Mouse (Mus musculus) liver, embryonic 15.5 days (tissue): ENCODE data around the gene Scml4. TPM values are rescaled to one million over a fixed set of nuclear protein-coding genes. Genes with fewer than 3 reads are reported as not detected.

Experiments
- ATAC-seq: fragments of 200-750 bp; cut with Nextera tagmentation; 2 replicates; pipeline ENCODE4 v1.8.0; 2017; ENCODE audit warnings: moderate number of reproducible peaks, mild to moderate bottlenecking, moderate library complexity; ENCODE audit not compliant: insufficient read depth
- H3K27ac ChIP-seq: fragments of 300-500 bp; sonication (generic); replicated peaks from 2 replicates; pipeline ENCODE4 v1.5.1; 2015; ENCODE audit warnings: mild to moderate bottlenecking, inconsistent platforms
- H3K27me3 ChIP-seq: fragments of 300-500 bp; sonication (generic); 2 replicates; pipeline ENCODE4 v1.6.1; 2015; ENCODE audit warnings: mild to moderate bottlenecking, inconsistent platforms
- H3K36me3 ChIP-seq: fragments of 300-500 bp; sonication (generic); replicated peaks from 2 replicates; pipeline ENCODE4 v1.6.1; 2015; ENCODE audit warnings: moderate library complexity, mild to moderate bottlenecking, inconsistent platforms
- H3K4me1 ChIP-seq: fragments of 300-500 bp; sonication (generic); replicated peaks from 2 replicates; pipeline ENCODE4 v1.6.1; 2015; ENCODE audit warnings: inconsistent platforms
- H3K4me2 ChIP-seq: fragments of 300-500 bp; sonication (generic); 2 replicates; pipeline ENCODE4 v1.6.1; 2015; ENCODE audit warnings: moderate library complexity, mild to moderate bottlenecking, inconsistent platforms
- H3K4me3 ChIP-seq: fragments of 300-500 bp; sonication (generic); replicated peaks from 2 replicates; pipeline ENCODE4 v1.5.1; 2015; ENCODE audit warnings: mild to moderate bottlenecking, inconsistent platforms
- H3K9ac ChIP-seq: fragments of 300-500 bp; sonication (generic); 2 replicates; pipeline ENCODE4 v1.6.1; 2015; ENCODE audit warnings: moderate library complexity, mild to moderate bottlenecking, inconsistent platforms
- H3K9me3 ChIP-seq: fragments of 300-500 bp; sonication (generic); replicated peaks from 2 replicates; pipeline ENCODE4 v1.6.1; 2016; ENCODE audit warnings: inconsistent platforms
- WGBS: fragments of 180-500 bp; shearing (Covaris S2); methylation state at CpG from one replicate; pipeline ENCODE4 v1.1.7; 2015; ENCODE audit warnings: mixed read lengths; ENCODE audit not compliant: insufficient replicate concordance; 5-methylcytosine and 5-hydroxymethylcytosine counted together
- polyA plus RNA-seq: library from polyadenylated mRNA; unstranded; fragments of >200 nt; fragmentation: Nextera tagmentation; extraction: Ambion mirVana; gene quantifications from 2 replicates; pipeline ENCODE4 v1.2.1, GENCODE M21; 2015

Gene Scml4
- polyA plus RNA-seq, 1 experiment from 2014 or later, result 0.32 TPM

DNA sequence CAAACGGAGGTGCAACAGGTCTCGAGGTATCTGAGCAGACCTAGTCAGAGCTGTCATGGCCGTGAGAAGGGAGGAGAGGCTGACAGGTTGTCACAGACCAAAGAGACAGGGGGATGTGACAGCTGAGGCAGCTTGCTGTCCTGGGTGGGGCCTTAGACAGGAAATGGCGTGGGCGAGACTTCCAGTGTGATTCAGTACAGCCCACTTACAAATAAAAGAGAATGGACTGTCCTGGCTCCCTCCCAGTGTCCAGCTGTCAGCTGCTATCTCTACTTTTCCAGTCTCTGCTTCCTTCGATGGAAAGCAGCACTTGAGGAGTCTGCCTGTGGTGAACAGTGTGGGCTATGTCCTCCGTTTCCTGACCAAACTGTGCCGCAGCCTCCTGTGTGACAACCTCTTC is 74.5 kb downstream of the Scml4 start:
- ATAC-seq, result no peak
- Histone ChIP-seq H3K27ac (no peak overlapping the region), H3K4me3 (no peak overlapping the region), H3K4me1 (0 out of 2 replicates have a peak, but pooled peaks cover under 1% of the 10 kb centered on the region), H3K27me3 (no peaks in the 10 kb centered on the region), H3K9me3 (no peaks in the 10 kb centered on the region), H3K9ac (no peak overlapping the region), H3K36me3 (no peaks in the 10 kb centered on the region), H3K4me2 (no peak overlapping the region)
- WGBS, result 36% methylated on average over 8 of the region's 8 CpGs

- no peak for ATAC-seq
- no peaks in the 10 kb centered on the region for H3K36me3 ChIP-seq
- no peak overlapping the region for H3K4me2 ChIP-seq
These were observed 76.0 kb downstream of the Scml4 start for GRCm38 (mm10) chr10:42936205-42936604.

GRCm38 (mm10) chr10:42938361-42938760 is 78.2 kb downstream of the Scml4 start:
- Histone ChIP-seq H3K9ac (no peak overlapping the region), H3K4me1 (0 out of 2 replicates have a peak, but pooled peaks cover 5% of the 10 kb centered on the region), H3K4me2 (no peak overlapping the region), H3K27me3 (no peaks in the 10 kb centered on the region), H3K9me3 (no peaks in the 10 kb centered on the region), H3K27ac (no peak overlapping the region), H3K4me3 (no peak overlapping the region), H3K36me3 (no peaks in the 10 kb centered on the region)
- ATAC-seq, result no peak
- WGBS, result 63% methylated on average over 4 of the region's 4 CpGs

More at GRCm38 (mm10) chr10:42936205-42936604, 76.0 kb downstream of the Scml4 start:
- Histone ChIP-seq H3K4me1 (0 out of 2 replicates have a peak, but pooled peaks cover 5% of the 10 kb centered on the region), H3K9me3 (no peaks in the 10 kb centered on the region), H3K9ac (no peak overlapping the region), H3K27ac (no peak overlapping the region), H3K27me3 (no peaks in the 10 kb centered on the region), H3K4me3 (no peak overlapping the region)

GRCm38 (mm10) chr10:42939691-42940090 is 79.5 kb downstream of the Scml4 start:
- Histone ChIP-seq H3K4me2 (no peak overlapping the region), H3K27ac (no peak overlapping the region), H3K4me3 (no peak overlapping the region), H3K27me3 (no peaks in the 10 kb centered on the region), H3K9ac (no peak overlapping the region), H3K36me3 (no peaks in the 10 kb centered on the region), H3K9me3 (no peaks in the 10 kb centered on the region), H3K4me1 (0 out of 2 replicates have a peak, but pooled peaks cover 5% of the 10 kb centered on the region)
- WGBS, result 67% methylated on average over 7 of the region's 7 CpGs
- no peak for ATAC-seq

GRCm38 (mm10) chr10:42940193-42941050 is 80.3 kb downstream of the Scml4 start:
- H3K4me2 ChIP-seq, result no peak overlapping the region
- H3K27ac ChIP-seq, result no peak overlapping the region
- no peaks in the 10 kb centered on the region for H3K9me3 ChIP-seq
- H3K4me3 ChIP-seq, result no peak overlapping the region
- H3K27me3 ChIP-seq, result no peaks in the 10 kb centered on the region
- no peak for ATAC-seq
- H3K9ac ChIP-seq, result no peak overlapping the region
- WGBS, result 53% methylated on average over 21 of the region's 21 CpGs
- H3K4me1 ChIP-seq, result 0 out of 2 replicates have a peak, but pooled peaks cover 5% of the 10 kb centered on the region
- H3K36me3 ChIP-seq, result no peaks in the 10 kb centered on the region

DNA sequence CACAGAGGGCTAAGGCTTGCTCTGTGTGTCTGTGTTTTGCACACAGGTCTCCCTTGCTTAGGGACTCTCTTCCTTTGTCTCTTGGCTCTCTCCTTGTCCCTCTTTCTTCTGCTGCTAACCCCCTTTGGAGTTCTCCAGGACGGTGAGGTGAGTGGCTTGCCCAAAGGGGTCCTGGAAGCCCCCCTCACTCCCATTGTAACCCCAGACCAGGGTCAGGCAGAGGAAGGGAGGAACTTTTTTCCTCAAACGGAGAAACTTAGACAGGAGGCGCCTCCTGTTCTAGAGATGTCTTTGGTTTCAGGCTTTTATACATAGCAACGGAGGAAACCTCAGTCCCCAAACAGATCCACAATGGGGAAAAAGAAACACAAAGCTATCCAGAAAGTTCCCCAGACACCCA is 81.1 kb downstream of the Scml4 start:
- Histone ChIP-seq H3K27ac (no peak overlapping the region), H3K4me2 (no peak overlapping the region), H3K27me3 (no peaks in the 10 kb centered on the region), H3K4me3 (no peak overlapping the region), H3K36me3 (no peaks in the 10 kb centered on the region), H3K4me1 (0 out of 2 replicates have a peak, but pooled peaks cover 5% of the 10 kb centered on the region), H3K9ac (no peak overlapping the region), H3K9me3 (no peaks in the 10 kb centered on the region)
- no peak for ATAC-seq
- 77% methylated on average over 4 of the region's 4 CpGs for WGBS

DNA sequence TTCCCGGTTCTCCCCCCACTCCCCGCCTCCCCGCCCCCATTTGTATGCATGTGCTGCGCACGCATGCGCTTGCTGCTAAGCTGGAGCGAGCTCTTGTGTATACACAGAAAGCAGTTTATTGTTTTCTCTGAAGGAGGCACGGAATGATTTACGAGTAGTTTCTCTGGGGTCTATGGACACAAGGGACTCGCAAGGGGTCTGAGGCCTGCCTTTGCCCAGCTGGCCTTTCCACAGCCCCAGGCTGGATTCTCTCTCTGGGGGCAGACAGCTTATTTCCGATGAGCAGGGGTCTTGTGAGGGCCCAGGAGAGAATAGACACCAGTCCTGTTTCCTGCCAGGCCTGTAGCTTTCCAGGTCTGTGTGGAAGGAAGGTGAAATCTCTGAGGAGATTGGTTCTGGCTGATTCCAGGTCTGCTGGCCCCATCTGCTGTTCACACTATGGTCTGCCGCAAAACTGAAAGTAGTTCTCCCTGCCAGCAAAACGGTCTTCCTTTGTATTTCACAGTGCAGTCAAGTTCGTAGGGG is 81.6 kb downstream of the Scml4 start:
- Histone ChIP-seq H3K27ac (no peak overlapping the region), H3K27me3 (no peaks in the 10 kb centered on the region), H3K4me3 (no peak overlapping the region), H3K36me3 (no peaks in the 10 kb centered on the region), H3K9ac (no peak overlapping the region), H3K9me3 (no peaks in the 10 kb centered on the region), H3K4me2 (no peak overlapping the region), H3K4me1 (0 out of 2 replicates have a peak, but pooled peaks cover 5% of the 10 kb centered on the region)
- no peak for ATAC-seq
- 57% methylated on average over 14 of the region's 14 CpGs for WGBS

GRCm38 (mm10) chr10:42942300-42942699 is 82.1 kb downstream of the Scml4 start:
- no peaks in the 10 kb centered on the region for H3K36me3 ChIP-seq
- 0 out of 2 replicates have a peak, but pooled peaks cover 5% of the 10 kb centered on the region for H3K4me1 ChIP-seq
- no peak for ATAC-seq
- H3K27ac ChIP-seq, result no peak overlapping the region
- WGBS, result 75% methylated on average over 3 of the region's 3 CpGs
- no peak overlapping the region for H3K9ac ChIP-seq
- no peak overlapping the region for H3K4me2 ChIP-seq
- H3K4me3 ChIP-seq, result no peak overlapping the region
- H3K9me3 ChIP-seq, result no peaks in the 10 kb centered on the region
- H3K27me3 ChIP-seq, result no peaks in the 10 kb centered on the region

DNA sequence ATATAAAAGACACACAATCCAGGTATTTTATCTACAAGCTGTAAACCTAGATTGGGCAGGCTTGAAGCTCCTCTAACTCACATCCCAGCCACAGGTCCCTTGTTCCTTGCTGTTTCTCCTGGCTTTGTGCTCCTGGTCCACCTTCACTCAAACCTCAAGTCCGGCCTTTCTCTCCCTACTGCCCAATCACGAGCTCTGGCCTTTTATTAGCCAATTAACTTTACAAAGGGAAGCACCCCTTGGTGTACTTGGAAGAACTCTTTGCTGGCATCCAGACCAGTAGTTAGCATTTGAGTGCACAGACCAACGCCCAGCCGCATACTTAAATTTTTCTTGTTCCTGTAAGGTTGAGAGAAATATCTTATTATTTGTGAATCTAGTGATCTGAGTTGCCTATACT is 85.1 kb downstream of the Scml4 start:
- Histone ChIP-seq H3K4me3 (no peak overlapping the region), H3K9me3 (no peaks in the 10 kb centered on the region), H3K4me2 (no peak overlapping the region), H3K27ac (no peak overlapping the region), H3K4me1 (no peaks in the 10 kb centered on the region), H3K36me3 (no peaks in the 10 kb centered on the region), H3K9ac (no peak overlapping the region), H3K27me3 (no peaks in the 10 kb centered on the region)
- 51% methylated on average over 4 of the region's 4 CpGs for WGBS
- no peak for ATAC-seq

GRCm38 (mm10) chr10:42947336-42947735 is 87.2 kb downstream of the Scml4 start:
- Histone ChIP-seq H3K27me3 (peaks cover 12% of the 10 kb centered on the region; the same call in 1 of the 2 replicates), H3K4me1 (no peaks in the 10 kb centered on the region), H3K9me3 (no peaks in the 10 kb centered on the region), H3K36me3 (no peaks in the 10 kb centered on the region), H3K4me2 (no peak overlapping the region), H3K9ac (no peak overlapping the region), H3K27ac (no peak overlapping the region), H3K4me3 (no peak overlapping the region)
- ATAC-seq, result no peak
- 66% methylated on average over 5 of the region's 5 CpGs for WGBS

DNA sequence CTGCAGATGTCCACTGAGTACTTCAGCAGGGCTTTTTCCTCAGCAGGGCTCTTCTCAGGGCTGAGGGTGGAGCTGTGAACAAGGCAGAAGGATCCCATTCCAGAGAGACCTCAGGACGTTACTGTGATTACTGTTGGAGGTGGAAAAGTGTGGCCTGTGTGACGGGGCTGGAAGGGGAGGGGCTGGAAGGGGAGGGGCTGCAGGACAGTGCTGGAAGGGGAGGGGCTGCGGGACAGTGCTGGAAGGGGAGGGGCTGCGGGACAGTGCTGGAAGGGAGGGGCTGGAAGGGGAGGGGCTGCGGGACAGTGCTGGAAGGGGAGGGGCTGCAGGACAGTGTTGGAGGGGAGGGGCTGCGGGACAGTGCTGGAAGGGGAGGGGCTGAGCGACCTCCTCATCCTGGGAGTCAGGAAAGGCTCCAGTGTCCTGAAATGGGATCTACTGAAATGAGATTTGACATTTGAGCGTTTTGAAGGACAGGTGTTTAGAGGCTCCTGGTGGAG is 90.1 kb downstream of the Scml4 start:
- H3K9me3 ChIP-seq, result no peaks in the 10 kb centered on the region
- peak; percentile 57; the same call in 1 of the 2 replicates for ATAC-seq
- H3K27ac ChIP-seq, result no peak overlapping the region
- H3K4me2 ChIP-seq, result peak overlapping the region; percentile 33; the same call in 1 of the 2 replicates
- no peak overlapping the region for H3K9ac ChIP-seq
- peaks cover 19% of the 10 kb centered on the region; the same call in 1 of the 2 replicates for H3K27me3 ChIP-seq
- no peak overlapping the region for H3K4me3 ChIP-seq
- no peaks in the 10 kb centered on the region for H3K36me3 ChIP-seq
- no peaks in the 10 kb centered on the region for H3K4me1 ChIP-seq
- WGBS, result under 1% methylated on average over 6 of the region's 8 CpGs
